Mouse (Mus musculus): ENCODE data around the gene Gm20219.

The Gm20219 gene

GRCm38 (mm10) chr17:56554122-56554551, at the start of gene Gm20219:
Gene Gm20219 (minus strand): TSS chr17:56554387.
- in situ Hi-C loops (cut with MboI, MseI), result loop anchor here (5.0 kb wide), 1 partner anchor 197 kb away; no protein-coding TSS in a partner anchor

- in situ Hi-C loops (cut with MboI, MseI), result no loop called here
Observed at GRCm38 (mm10) chr17:56604070-56604380, 49.8 kb upstream of the Gm20219 start.

GRCm38 (mm10) chr17:56603186-56604069, 49.2 kb upstream of the Gm20219 start:
- in situ Hi-C loops (cut with MboI, MseI), result no loop called here

- in situ Hi-C loops (cut with MboI, MseI), result no loop called here
Observed at GRCm38 (mm10) chr17:56593527-56594271, 39.5 kb upstream of the Gm20219 start.

GRCm38 (mm10) chr17:56592553-56592952, 38.4 kb upstream of the Gm20219 start:
- in situ Hi-C loops (cut with MboI, MseI), result no loop called here

- in situ Hi-C loops (cut with MboI, MseI), result no loop called here
Observed at GRCm38 (mm10) chr17:56588921-56589320, 34.7 kb upstream of the Gm20219 start.

GRCm38 (mm10) chr17:56587773-56588172, 33.6 kb upstream of the Gm20219 start:
- in situ Hi-C loops (cut with MboI, MseI), result no loop called here

GRCm38 (mm10) chr17:56585171-56585821, 31.1 kb upstream of the Gm20219 start:
- in situ Hi-C loops (cut with MboI, MseI), result no loop called here

GRCm38 (mm10) chr17:56584257-56585130, 30.3 kb upstream of the Gm20219 start, which contains the start of the genes Safb2 and Safb:
Gene Safb2 (minus strand): TSS chr17:56584585.
Gene Safb (plus strand): TSS chr17:56584825.
- in situ Hi-C loops (cut with MboI, MseI), result no loop called here

- in situ Hi-C loops (cut with MboI, MseI), result no loop called here
Observed at GRCm38 (mm10) chr17:56583611-56584256, 29.5 kb upstream of the Gm20219 start.

- in situ Hi-C loops (cut with MboI, MseI), result no loop called here
Observed at GRCm38 (mm10) chr17:56583071-56583470, 28.9 kb upstream of the Gm20219 start.

- in situ Hi-C loops (cut with MboI, MseI), result no loop called here
Observed at GRCm38 (mm10) chr17:56572939-56573338, 18.8 kb upstream of the Gm20219 start.

GRCm38 (mm10) chr17:56572154-56572553, 18.0 kb upstream of the Gm20219 start:
- in situ Hi-C loops (cut with MboI, MseI), result no loop called here

GRCm38 (mm10) chr17:56570287-56570686, 16.1 kb upstream of the Gm20219 start:
- in situ Hi-C loops (cut with MboI, MseI), result no loop called here

- in situ Hi-C loops (cut with MboI, MseI), result no loop called here
Observed at GRCm38 (mm10) chr17:56567370-56567769, 13.2 kb upstream of the Gm20219 start.

GRCm38 (mm10) chr17:56566918-56567317, 12.7 kb upstream of the Gm20219 start:
- in situ Hi-C loops (cut with MboI, MseI), result no loop called here

- in situ Hi-C loops (cut with MboI, MseI), result no loop called here
Observed at GRCm38 (mm10) chr17:56566293-56566692, 12.1 kb upstream of the Gm20219 start.

- in situ Hi-C loops (cut with MboI, MseI), result loop anchor here (5.0 kb wide), 1 partner anchor 105 kb away; no protein-coding TSS in a partner anchor
Observed at GRCm38 (mm10) chr17:56561866-56562265, 7.7 kb upstream of the Gm20219 start.

- in situ Hi-C loops (cut with MboI, MseI), result loop anchor here (5.0 kb wide), 1 partner anchor 103 kb away; no protein-coding TSS in a partner anchor
Observed at GRCm38 (mm10) chr17:56560131-56560530, 5.9 kb upstream of the Gm20219 start.

GRCm38 (mm10) chr17:56559386-56559785, 5.2 kb upstream of the Gm20219 start:
- in situ Hi-C loops (cut with MboI, MseI), result no loop called here

Data from T-helper 2 cell (primary cell).